Mouse (Mus musculus): Measurements from ENCODE around the gene Hilpda. TPM values are rescaled to one million over a fixed set of nuclear protein-coding genes. Genes with fewer than 3 reads are reported as not detected.

The Hilpda gene
- total RNA-seq, 4 experiments from 2014 or later = 4.6 to 9.3 (median 7.7) TPM

DNA sequence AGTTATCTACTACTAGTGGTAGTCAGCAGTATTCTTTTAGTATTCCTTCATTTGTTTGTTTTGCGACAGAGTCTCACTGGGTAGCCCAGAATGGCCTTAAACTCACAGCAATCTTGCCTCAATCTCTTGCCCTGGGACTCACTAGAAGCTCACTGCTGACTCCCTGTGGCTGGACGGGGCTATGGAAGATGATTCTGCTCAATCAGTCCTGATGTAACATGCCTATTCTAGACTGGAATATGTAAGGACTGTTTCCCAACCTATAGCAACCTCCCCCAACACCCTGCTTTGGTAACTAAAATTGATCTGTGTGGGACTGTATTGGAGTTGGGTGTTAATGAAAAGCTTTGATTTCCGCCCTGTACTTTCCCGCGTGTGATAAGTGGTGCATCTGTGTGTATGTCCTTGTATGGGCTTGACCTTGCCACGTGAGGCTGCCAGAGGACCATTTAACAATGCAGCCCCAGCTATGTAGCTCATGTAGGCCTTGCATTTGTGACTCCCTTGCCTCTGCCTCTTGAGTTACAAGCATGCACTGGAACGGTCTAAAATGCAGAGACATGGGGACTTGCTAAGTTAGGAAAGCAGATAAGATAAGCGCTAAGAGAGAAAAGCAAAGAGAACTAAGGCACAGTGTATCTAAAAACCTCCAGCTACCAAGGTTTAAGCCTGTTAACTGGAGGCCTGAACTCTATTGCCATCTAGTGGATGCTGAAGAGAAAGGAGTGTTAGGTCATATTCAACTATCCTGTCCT is 6.4 kb downstream of the Hilpda start:
- no peak for DNase-seq

DNA sequence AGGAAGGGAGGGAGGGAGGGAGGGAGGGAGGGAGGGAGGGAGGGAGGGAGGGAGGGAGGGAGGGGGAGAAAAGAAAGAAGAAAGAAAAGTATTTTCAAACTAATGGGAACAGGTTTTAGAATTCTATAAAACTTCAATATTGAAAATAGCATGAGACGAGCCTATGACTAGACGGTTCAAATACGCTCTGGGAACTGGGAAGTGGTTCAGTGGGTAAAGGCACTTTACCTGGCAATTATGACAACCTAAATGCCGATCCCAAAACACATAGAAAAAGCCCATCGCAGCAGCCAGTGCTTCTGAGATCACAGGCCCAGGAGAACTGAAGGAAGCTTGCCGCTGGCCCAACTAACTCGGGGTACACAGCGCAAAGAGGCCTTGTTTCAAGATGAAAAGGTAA is 7.0 kb downstream of the Hilpda start, which contains the start of gene Fam71f2:
Fam71f2 (plus strand) TSS at position 301 of the 400 bp plus-strand sequence.
- DNase-seq = no peak

DNA sequence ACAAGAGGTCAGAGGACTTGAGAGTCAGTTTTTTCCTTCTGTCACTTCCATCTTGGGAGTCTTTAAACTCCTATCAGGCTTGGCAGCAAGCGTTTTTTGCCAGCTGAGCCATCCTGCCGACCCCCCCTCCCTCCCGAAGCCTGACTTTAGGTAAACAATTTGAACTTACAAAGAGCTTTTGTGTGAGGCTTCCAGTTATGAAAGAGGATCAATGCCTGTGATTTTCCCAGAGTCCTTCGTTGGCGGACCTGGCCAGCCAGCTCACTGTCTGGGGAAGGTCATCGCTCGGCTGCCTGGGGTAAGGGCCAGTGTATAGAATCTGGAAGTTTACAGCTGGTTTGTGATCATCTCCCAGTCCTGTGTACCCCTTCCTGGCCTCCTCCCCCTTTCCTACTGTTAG is 8.4 kb downstream of the Hilpda start:
- DNase-seq = no peak

DNA sequence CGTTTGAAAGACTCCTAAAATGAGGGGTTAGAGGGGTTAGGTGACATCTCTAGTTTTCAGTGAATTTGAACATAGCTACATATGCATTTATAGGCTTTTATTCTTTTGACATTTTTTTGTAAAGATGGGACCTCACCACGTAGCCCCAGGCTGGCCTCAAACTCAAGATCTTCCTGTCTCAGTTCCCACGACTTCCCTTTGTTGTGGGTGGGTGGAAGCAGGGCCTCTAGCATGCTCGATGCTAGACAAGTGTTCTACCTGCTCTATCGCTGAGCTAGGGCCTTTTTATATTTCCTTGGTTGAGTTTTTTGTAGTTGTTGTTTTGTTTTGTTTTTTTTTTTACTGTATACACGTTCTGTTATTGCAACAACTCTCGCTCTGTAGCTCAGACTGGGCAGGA is 14.6 kb downstream of the Hilpda start:
- no peak for DNase-seq

DNA sequence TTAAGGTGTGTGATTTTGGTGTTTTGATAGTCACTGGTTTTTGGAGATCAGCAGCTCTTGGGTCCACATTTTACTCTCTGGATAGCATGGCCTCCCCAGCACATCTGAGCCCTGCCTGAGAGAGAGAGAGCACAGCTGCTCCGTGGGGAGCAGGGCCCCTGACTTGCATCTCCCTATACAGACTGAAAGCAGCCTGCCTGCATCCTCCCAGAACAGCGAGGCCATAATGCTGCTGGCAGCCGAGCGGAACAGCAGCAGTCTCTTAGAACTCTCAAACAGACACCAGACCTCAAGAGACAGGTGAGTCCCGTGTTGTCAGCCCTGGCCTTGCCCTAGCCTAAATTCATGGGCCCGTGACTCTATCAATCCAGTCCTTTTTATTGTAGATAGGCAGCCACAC is 15.2 kb downstream of the Hilpda start:
- DNase-seq = no peak

DNA sequence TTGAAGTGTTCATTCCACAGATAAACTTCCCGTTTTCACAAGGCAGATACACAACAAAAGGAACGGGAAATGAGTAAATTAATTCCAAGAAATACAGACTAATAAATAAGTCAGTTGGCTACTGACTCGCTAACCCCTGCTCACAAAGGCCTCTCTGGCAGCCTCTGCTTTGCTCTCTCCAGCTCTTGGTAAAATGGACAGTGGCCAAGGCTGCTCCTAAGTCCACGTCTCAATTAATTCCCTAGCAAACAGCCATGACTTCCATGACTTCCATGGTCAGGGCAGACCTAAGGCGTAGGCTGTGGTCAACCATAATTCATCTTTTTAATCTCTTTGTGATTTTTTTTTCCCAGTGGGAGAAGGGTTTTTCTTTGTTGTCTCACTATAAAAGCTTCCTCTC is 15.7 kb downstream of the Hilpda start:
- no peak for DNase-seq

DNA sequence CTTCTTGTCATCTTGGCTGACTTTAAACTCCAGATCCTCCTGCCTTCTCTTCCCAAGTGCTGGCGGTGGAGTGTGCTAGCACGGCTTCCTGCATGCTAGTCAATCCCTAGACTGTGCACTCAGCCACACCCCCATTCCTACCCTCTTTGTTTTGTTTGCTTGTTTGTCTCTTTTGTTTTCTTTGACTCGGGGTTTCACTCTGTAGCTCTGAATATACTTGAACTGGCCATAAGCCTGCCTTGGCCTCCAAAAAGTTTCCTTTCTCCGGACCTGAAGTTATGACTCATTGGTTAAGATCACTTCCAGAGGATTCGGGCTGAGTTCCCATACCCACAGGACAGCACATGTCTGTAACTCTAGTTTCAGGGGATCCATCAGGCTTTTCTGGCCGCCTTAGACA is 16.4 kb downstream of the Hilpda start:
- no peak for DNase-seq

DNA sequence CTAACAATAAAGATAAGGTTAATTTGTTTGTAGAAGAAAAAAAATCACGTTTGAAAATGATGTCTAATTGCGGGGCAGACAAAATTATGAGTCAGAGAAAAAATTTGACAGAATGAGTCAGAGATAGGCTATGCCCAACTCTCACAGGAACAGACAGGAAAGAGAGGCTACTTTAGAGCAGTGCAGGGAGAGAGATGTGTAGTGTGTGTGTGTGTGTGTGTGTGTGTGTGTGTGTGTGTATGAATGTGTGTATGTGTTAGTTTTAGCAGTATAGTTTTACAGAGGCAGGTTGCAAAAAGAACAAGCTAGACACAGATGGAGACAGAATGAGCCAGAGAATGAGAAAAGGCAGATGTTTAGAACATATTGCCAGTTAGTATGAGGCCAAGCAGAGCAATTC is 26.8 kb downstream of the Hilpda start:
- DNase-seq = no peak

DNA sequence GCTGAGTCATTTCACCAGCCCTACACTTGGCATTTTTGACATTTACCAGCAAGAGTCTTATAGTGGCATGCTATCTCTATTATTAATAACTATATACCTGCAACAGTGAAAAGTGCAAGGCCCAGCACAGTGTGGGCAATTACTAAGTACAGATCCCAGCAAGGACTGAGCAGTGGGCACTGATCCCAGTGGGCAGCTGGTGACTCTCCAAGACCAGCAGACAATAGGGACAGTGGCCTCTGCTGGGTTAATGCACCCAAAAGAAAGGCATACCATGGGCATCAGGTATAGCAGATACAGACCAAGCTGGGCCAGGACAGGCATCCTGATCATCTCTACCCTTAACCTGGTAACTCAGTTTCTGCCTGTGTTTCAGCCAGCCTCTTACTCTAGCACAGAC is 31.0 kb downstream of the Hilpda start:
- DNase-seq = no peak

DNA sequence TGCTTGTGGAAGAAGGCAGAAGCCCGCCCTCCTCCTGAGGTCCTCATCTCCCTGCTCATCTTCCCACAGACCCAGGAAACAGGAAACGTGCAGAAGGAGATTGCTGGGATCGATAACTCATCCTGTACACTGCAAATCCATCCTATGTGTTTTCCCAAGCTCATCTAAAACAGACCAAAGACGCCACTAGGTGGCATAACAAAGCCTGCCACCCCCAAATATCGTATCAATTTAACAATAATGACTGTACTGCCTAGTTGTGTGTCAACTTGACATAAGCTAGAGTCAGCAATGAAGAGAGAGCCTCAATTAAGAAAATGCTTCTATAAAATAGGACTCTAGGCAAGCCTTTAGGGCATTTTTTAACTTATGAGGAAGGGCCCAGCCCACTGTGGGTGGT is 31.4 kb downstream of the Hilpda start:
- no peak for DNase-seq

DNA sequence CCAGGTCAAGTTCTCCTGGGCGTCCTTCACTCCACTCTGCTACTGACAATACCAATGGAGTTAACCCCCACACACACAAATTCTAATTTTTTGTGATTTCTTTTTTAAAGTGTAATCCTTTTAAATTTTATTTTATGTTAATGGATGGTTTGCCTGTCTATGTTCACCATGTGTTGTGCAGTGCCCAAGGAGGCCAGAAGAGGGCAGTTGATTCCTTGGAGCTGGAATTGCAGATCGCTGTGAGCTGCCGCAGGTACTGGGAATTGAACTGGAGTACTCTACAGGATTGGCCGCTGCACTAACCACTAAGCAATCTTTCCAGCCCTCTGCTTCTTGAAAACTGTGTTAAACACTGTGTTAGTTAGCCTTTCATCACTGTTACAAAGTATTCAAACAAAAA is 33.2 kb downstream of the Hilpda start:
- no peak for DNase-seq

DNA sequence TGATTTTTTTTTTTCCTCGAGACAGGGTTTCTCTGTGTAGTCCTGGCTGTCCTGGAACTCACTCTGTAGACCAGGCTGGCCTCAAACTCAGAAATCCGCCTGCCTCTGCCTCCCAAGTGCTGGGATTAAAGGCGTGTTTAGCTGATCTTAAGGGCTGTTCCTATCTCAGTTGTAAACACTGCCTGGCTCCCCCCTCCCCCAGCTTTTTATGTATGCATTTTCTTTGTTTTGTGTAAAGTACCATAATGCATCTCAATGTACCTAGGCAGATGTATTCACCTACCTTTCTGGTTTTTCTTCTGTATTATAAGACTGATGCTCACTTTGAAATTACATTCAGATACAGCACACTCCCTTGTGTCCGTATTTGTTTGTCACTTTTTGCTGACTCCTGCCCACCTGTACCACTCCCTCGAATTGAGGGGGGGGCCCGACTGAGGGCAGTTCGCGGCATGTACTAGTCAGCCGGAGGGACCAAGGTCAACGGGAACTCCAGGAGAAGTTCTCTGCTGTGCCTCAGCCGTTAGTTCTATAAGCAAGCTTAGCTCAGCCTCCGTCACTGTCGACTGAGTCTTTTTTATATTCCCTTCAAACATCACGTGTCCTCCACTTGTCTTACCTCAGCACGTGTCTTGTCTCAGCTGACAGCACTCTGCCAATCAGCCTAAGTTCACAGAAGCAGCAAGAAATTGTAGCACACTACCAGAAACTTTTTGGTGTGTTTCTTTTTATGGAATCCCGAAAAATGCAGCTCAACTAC is 36.7 kb downstream of the Hilpda start:
- DNase-seq = no peak

DNA sequence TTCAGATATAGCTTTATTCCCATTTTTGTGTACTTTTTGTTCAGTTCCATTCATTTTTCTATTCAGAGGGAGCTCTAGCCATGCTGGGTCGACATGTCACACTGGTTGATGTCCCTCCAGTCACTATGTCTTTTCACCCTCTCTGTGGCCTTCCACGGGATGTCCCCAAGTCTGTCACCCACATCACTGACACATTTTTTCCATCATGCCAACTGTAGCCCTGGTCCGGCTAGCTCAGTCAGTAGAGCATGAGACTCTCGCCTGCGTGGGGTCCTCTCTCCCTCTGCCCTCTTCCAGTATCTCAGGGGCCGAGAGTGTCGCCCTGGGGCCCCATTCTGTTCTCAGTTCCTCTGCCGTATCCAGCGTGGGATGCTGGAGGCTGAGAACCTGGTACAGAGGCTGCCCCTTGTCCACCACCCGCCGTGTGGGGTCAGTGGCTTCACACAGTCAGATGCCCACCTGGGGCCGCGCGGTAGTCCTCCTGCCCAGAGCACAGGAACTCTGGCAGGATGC is 41.5 kb downstream of the Hilpda start:
- no peak for DNase-seq

DNA sequence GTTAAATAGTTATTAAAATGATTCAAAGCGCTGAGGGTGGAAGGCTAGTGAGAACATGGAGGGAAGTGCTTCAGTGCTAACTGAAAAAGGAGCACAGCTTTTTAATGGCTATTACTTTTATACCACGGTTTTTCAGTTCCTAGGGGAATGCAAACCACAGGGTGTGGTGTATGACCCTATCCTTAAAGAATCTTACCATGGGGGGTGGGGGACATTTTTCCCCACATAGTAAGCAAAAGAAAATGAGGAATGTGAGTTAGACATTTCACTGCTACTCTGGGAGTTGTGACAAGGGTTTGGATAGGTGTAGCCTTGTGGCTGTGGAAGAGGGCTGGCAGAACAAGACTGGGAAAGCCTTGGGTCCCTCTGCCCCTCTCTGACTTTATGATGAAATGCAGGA is 45.0 kb downstream of the Hilpda start:
- DNase-seq = no peak

DNA sequence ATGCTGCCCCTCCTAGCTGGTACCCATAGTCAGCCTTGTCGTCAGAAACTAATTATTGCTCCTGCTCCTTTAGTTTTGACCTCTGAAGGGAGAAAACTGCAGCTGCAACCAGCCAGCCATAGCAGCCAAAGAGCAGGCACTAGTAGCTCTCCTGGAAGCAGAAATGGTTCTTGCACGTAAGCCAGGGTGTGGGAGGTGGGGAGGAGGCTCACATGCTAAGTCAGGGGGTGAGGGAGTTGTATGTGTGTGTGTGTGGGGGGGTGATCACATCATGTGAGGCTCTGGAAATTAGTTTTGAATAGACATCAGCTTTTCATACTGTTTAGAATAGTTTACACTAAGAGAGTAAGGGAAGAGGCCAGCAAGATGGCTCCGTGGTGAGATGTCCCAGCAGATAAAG is 45.7 kb downstream of the Hilpda start:
- DNase-seq = no peak

DNA sequence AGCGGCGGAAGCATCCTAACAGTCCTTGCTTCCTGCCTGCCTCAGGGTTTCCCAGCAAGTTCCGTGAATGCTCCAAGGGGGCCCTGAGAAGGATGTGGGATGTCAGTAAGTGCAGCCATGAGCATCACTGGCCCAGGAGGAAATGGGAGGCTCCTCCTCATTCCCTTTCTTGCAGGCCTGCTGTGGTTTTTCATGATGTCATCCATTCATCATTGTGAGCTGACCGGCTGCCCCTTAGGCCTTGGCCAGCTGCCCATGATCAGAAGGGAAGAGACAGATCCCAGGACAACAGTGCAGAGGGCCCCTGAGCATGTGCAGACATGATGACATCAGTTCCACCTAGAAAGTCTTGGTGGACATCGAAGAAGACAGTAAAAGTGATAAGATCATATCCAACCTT is 46.6 kb downstream of the Hilpda start, which contains the start of gene Fam71f1:
Fam71f1 (plus strand) TSS at position 262 of the 400 bp plus-strand sequence.
- DNase-seq = peak; percentile 67

DNA sequence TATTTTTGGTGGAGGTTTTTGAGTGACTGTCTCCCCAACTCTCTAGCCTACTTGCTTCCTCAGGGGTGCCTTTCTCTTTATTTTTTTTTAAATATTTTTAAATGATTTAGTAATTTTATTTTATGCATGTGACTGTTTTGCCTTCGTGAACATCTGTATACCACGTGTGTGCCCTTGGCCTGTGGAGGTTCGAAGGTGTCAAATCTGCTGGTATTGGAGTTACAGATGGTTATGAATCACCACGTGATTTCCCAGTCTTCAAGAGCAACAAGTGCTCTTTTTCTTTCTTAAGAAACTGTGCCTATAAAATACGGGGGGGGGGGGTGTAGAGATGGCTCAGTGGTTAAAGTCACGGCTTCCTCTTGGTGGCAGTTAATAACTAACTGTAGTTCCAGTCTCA is 49.3 kb downstream of the Hilpda start:
- DNase-seq = no peak

DNA sequence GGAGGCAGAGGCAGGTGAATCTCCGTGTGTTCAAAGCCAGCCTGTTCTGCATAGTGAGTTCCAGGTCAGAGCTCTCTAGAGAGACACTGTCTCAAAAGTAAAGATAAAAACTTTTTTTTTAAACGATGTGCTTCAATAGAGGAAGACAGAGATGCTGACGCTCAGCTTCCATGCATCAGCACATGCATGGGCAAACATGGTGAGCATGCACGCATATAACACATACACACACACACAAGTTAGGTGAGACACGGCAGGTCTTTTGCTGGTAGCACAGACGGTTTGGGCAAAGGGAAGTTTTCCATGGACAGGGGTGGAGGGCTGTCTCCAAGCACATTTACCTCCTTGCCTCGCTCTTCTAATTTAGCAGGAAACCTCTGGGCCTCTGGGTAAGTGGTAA is 49.9 kb downstream of the Hilpda start:
- no peak for DNase-seq

DNA sequence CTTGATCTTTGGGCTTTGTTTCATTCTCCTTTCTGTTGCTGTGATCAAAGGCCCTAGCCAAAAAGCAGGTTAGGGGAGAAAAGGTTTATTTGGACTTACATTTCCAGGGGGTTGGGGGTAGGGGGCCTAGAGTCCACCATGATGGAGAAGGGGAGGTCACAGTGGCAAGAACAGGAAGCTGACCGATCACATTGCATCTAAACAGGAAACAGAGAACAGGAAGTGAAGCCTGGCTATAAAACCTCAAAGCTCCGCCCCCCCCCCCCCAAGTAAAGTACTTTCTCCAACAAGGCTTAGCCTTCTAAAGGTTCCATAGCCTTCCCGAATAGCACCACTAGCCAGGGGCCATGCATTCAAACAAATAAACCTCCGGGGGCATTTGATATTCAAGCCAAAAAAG is 50.4 kb downstream of the Hilpda start:
- no peak for DNase-seq

Measured in adrenal gland, adult 8-10 months (tissue).